Comparison of ENCODE assay signal across 27 mouse cellular contexts in the genomic region with DNA sequence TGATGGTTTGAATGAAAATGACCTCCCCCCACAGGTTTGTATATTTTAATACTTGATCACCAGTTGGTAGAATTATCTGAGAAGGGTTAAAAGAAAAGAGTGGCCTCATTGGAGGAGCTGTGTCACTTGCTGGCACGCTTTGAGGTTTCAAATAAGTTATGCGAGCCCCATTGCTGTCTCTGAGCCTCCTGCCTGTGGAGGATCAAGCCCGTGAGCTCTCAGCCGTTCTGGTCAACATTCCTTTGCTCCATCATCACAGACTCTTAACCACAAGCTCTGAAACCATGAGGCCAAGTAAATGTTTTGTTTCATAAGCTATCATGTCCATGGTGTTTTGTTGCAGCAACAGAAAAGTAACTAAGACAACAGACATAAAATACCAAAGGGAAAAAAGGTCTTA.
"Had no signal": no experiment of that assay in that cellular context is flagged by ENCODE, and none has a peak within 500 bp of the region (broad histone marks: within the 10 kb centered on the region; RNA-seq: fewer than 3 reads in every experiment).

No protein-coding gene starts in this region.

- ATAC-seq: hindbrain, embryonic 16.5 days; inflammation-experienced regulatory T-cells, adult 6 months; intestine, embryonic 15.5 days; intestine, postnatal 0 days had no signal

- H3K4me2 ChIP-seq: heart, embryonic 11.5 days; heart, embryonic 13.5 days; heart, embryonic 15.5 days; hindbrain, embryonic 12.5 days; hindbrain, embryonic 14.5 days; intestine, embryonic 15.5 days; limb, embryonic 12.5 days; liver, embryonic 13.5 days; liver, embryonic 15.5 days had no signal

- DNase-seq: gastrocnemius, adult 2 months; gastrocnemius, postnatal 10 days; gastrocnemius, postnatal 25 days; heart, adult 2 months; heart, postnatal 4 days; kidney, adult 18-20 months; kidney, adult 8-10 months; kidney, postnatal 10 days; kidney, postnatal 25 days; kidney, postnatal 4 days; liver; liver, embryonic 13.5 days had no signal

- H3K36me3 ChIP-seq: heart, embryonic 15.5 days; intestine, embryonic 15.5 days had no signal

- H3K9me3 ChIP-seq: heart, embryonic 13.5 days; heart, embryonic 15.5 days; hindbrain, embryonic 10.5 days; hindbrain, embryonic 12.5 days; intestine, embryonic 15.5 days; limb, embryonic 10.5 days; limb, embryonic 12.5 days; liver, embryonic 13.5 days; liver, embryonic 15.5 days had no signal

- H3K4me3 ChIP-seq: gastrocnemius, adult 2 months; heart, adult 2 months; heart, embryonic 13.5 days; heart, embryonic 15.5 days; hindbrain, embryonic 10.5 days; hindbrain, embryonic 12.5 days; intestine, embryonic 15.5 days; layer of hippocampus, adult 2 months; left cerebral cortex, adult 2 months; limb, embryonic 10.5 days; limb, embryonic 12.5 days; liver, embryonic 13.5 days; liver, embryonic 15.5 days had no signal

- H3K27me3 ChIP-seq: heart, embryonic 13.5 days; heart, embryonic 15.5 days; hindbrain, embryonic 12.5 days; intestine, embryonic 15.5 days; limb, embryonic 12.5 days; liver, embryonic 13.5 days; liver, embryonic 15.5 days had no signal

- H3K27ac ChIP-seq: gastrocnemius, adult 2 months; heart, adult 2 months; heart, embryonic 13.5 days; heart, embryonic 15.5 days; hindbrain, embryonic 10.5 days; hindbrain, embryonic 12.5 days; hindbrain, embryonic 14.5 days; intestine, embryonic 15.5 days; layer of hippocampus, adult 2 months; left cerebral cortex, adult 2 months; limb, embryonic 10.5 days; limb, embryonic 12.5 days; liver, embryonic 15.5 days had no signal

- H3K4me1 ChIP-seq: heart, embryonic 13.5 days; heart, embryonic 15.5 days; hindbrain, embryonic 10.5 days; hindbrain, embryonic 12.5 days; intestine, embryonic 15.5 days; limb, embryonic 10.5 days; limb, embryonic 12.5 days had no signal

- H3K9ac ChIP-seq: heart, embryonic 13.5 days; heart, embryonic 15.5 days; hindbrain, embryonic 12.5 days; hindbrain, embryonic 14.5 days; intestine, embryonic 15.5 days; limb, embryonic 12.5 days; liver, embryonic 13.5 days; liver, embryonic 15.5 days had no signal
